Mouse (Mus musculus) neural tube, embryonic 11.5 days (tissue): ENCODE data around the gene Notch1. TPM values are rescaled to one million over a fixed set of nuclear protein-coding genes. Genes with fewer than 3 reads are reported as not detected.
A peak's percentile ranks its signal among the peaks of the same experiment; 100 is the strongest.

ENCODE experiments used
- ATAC-seq: fragments of 200-750 bp; cut with Nextera tagmentation; 2 replicates; pipeline ENCODE4 v1.8.0; 2017; ENCODE audit warnings: moderate number of reproducible peaks, mild to moderate bottlenecking, moderate TSS enrichment, moderate library complexity; ENCODE audit not compliant: insufficient read depth, low FRiP score, low TSS enrichment
- DNase-seq: peaks from one replicate; pipeline ENCODE4 v3.0.0-alpha.2; 2015; ENCODE audit warnings: low spot score
- H3K27ac ChIP-seq: fragments of 300-500 bp; sonication (generic); 2 replicates; pipeline ENCODE4 v1.5.1; 2014; ENCODE audit warnings: low read depth, mild to moderate bottlenecking, low read length
- H3K27me3 ChIP-seq: fragments of 300-500 bp; sonication (generic); 2 replicates; pipeline ENCODE4 v1.6.1; 2014; ENCODE audit warnings: mild to moderate bottlenecking, low read length, mixed read lengths; ENCODE audit not compliant: control insufficient read depth, insufficient read depth
- H3K36me3 ChIP-seq: fragments of 300-500 bp; sonication (generic); 2 replicates; pipeline ENCODE4 v1.6.1; 2014; ENCODE audit warnings: mild to moderate bottlenecking, low read length, moderate library complexity, mixed read lengths; ENCODE audit not compliant: control insufficient read depth, insufficient read depth
- H3K4me1 ChIP-seq: fragments of 300-500 bp; sonication (generic); 2 replicates; pipeline ENCODE4 v1.6.1; 2014; ENCODE audit warnings: low read length, mixed read lengths; ENCODE audit not compliant: control insufficient read depth, insufficient read depth
- H3K4me2 ChIP-seq: fragments of 300-500 bp; sonication (generic); 2 replicates; pipeline ENCODE4 v1.6.1; 2014; ENCODE audit warnings: low read depth, mild to moderate bottlenecking, moderate library complexity
- H3K4me3 ChIP-seq: fragments of 300-500 bp; sonication (generic); 2 replicates; pipeline ENCODE4 v1.5.1; 2014; ENCODE audit warnings: low read depth, low read length
- H3K9ac ChIP-seq: fragments of 300-500 bp; sonication (generic); 2 replicates; pipeline ENCODE4 v1.6.1; 2014; ENCODE audit warnings: mild to moderate bottlenecking, low read length
- H3K9me3 ChIP-seq: fragments of 300-500 bp; sonication (generic); 2 replicates; pipeline ENCODE4 v1.6.1; 2016; ENCODE audit warnings: low read length; ENCODE audit not compliant: control insufficient read depth
- WGBS: fragments of 180-500 bp; shearing (Covaris S2); extraction: QIAGEN DNeasy Blood & Tissue Kit; methylation state at CpG from one replicate; pipeline ENCODE4 v1.1.7; 2014; 5-methylcytosine and 5-hydroxymethylcytosine counted together
- polyA plus RNA-seq: library from polyadenylated mRNA; unstranded; fragments of >200 nt; fragmentation: Nextera tagmentation; extraction: Ambion mirVana; gene quantifications from 2 replicates; pipeline ENCODE4 v1.2.1, GENCODE M21; 2014

The Notch1 gene
- polyA plus RNA-seq, 1 experiment from 2014 or later = 60.4 TPM

DNA sequence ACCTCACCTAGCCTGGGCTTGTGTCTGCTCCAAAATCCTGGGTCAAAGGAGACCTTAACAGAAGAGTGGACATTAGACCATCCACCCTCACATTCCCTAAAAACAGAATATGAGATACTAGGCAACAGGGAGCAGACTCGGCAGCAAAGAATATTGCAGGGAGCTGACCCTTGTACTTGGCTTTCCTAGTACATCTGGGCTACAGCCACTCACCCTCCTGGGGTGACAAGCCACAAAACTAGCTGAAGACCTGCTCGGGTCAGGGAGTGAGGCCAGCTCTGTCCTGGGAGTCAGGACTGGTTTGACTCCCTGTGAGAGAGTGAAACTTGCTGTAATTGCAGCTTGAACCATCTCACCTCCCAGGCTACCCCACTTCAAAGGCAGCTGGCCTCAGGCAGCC is 23.1 kb upstream of the Notch1 start:
- no peaks in the 10 kb centered on the region for H3K9me3 ChIP-seq
- DNase-seq = no peak
- H3K36me3 ChIP-seq = no peaks in the 10 kb centered on the region
- no peaks in the 10 kb centered on the region for H3K27me3 ChIP-seq
- no peak overlapping the region for H3K4me3 ChIP-seq
- no peak overlapping the region for H3K27ac ChIP-seq
- no peak overlapping the region for H3K9ac ChIP-seq
- no peak overlapping the region for H3K4me2 ChIP-seq
- ATAC-seq = no peak
- peaks cover 29% of the 10 kb centered on the region for H3K4me1 ChIP-seq
- WGBS = 43% methylated on average over 2 of the region's 2 CpGs

- Histone ChIP-seq H3K27ac (peak overlapping the region; percentile 85), H3K4me3 (no peak overlapping the region), H3K9me3 (no peaks in the 10 kb centered on the region), H3K27me3 (no peaks in the 10 kb centered on the region), H3K4me2 (no peak overlapping the region), H3K9ac (no peak overlapping the region), H3K36me3 (no peaks in the 10 kb centered on the region), H3K4me1 (peaks cover 37% of the 10 kb centered on the region)
- ATAC-seq (peak; percentile 63; the same call in 1 of the 2 replicates), DNase-seq (peak; percentile 69)
- 25% methylated on average over 4 of the region's 4 CpGs for WGBS
Measured at GRCm38 (mm10) chr2:26535517-26536045, 19.1 kb upstream of the Notch1 start.

- Histone ChIP-seq H3K4me3 (no peak overlapping the region), H3K27me3 (no peaks in the 10 kb centered on the region), H3K36me3 (no peaks in the 10 kb centered on the region), H3K4me2 (no peak overlapping the region), H3K9ac (no peak overlapping the region), H3K9me3 (no peaks in the 10 kb centered on the region), H3K4me1 (peaks cover 32% of the 10 kb centered on the region), H3K27ac (no peak overlapping the region; the same call in 1 of the 2 replicates)
- no peak for DNase-seq
- WGBS = 81% methylated on average over 2 of the region's 2 CpGs
- ATAC-seq = no peak
Measured at GRCm38 (mm10) chr2:26534616-26535015, 18.2 kb upstream of the Notch1 start.

DNA sequence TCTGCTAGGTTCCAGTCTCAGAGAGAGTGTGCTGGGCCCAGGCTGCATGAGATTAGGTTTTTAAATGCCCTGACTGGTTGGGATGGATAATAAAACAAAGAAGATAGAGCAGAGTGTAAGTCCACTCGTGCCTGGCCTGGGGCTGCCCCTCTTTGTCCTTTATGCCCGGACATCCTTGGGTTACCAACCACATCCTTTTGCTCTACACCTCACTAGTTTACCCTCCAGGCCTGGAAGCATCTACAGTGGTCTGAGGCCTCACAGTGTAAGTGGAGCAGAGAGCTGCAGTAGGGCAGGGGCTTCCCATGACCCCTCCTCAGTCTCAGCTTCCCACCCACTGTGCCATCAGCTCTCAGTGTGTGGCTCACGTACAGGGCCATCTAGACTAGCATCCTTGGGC is 17.7 kb upstream of the Notch1 start:
- Histone ChIP-seq H3K4me3 (no peak overlapping the region), H3K4me2 (no peak overlapping the region), H3K27ac (no peak overlapping the region), H3K4me1 (peaks cover 32% of the 10 kb centered on the region), H3K27me3 (no peaks in the 10 kb centered on the region), H3K9me3 (no peaks in the 10 kb centered on the region), H3K9ac (no peak overlapping the region), H3K36me3 (no peaks in the 10 kb centered on the region)
- 74% methylated on average over 3 of the region's 3 CpGs for WGBS
- DNase-seq (no peak), ATAC-seq (no peak)

DNA sequence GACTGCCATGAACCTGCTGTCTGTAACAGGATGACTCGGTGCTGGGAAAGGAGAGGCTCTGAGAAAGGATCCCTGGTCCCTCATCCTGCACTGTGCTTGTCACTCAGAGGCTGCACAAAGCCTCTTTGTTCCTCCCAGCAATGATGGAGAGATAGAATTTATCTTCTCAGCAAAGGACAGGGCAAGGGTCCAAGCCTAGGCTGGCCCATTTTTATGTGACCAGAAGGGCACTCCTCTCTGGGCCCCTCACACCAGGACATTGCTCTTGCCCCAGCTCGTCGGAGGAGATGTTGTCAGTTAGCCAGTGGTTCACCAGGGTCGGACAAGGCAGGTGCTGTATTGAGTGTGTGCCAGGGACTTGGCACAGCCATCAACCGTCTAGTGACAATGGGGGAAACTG is 16.8 kb upstream of the Notch1 start:
- H3K27me3 ChIP-seq = no peaks in the 10 kb centered on the region
- H3K27ac ChIP-seq = peak overlapping the region; percentile 68
- H3K4me2 ChIP-seq = no peak overlapping the region
- DNase-seq (peak; percentile 34), ATAC-seq (0 out of 2 replicates have a peak, but pooled peaks have one; percentile 18)
- H3K36me3 ChIP-seq = no peaks in the 10 kb centered on the region
- H3K4me1 ChIP-seq = peaks cover 32% of the 10 kb centered on the region
- 25% methylated on average over 5 of the region's 5 CpGs for WGBS
- H3K4me3 ChIP-seq = no peak overlapping the region
- no peak overlapping the region; the same call in 1 of the 2 replicates for H3K9ac ChIP-seq
- H3K9me3 ChIP-seq = no peaks in the 10 kb centered on the region

GRCm38 (mm10) chr2:26531829-26532228 is 15.4 kb upstream of the Notch1 start:
- 86% methylated on average over 6 of the region's 6 CpGs for WGBS
- ATAC-seq = no peak
- no peak overlapping the region for H3K27ac ChIP-seq

DNA sequence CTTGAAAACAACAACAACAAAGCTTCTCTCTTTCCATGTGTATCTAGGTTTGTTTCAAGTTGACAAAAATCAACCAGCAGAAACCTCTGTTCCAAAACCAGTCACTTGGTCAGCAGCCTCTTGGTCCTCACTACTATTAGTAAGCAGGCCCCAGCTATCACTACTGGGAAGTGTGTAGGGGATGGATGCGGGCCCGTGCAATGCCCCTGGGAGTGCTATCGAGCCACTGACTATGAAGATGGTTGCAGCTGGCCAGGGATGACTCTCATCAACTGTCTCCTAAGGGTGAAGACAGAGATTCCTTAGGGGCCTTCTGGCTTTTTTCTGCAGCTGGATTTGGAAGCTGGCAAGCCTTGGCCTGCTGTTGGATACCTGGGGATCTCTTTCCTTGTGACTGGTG is 13.4 kb upstream of the Notch1 start:
- H3K27me3 ChIP-seq = no peaks in the 10 kb centered on the region
- H3K9me3 ChIP-seq = no peaks in the 10 kb centered on the region
- DNase-seq (no peak), ATAC-seq (no peak)
- no peak overlapping the region for H3K9ac ChIP-seq
- H3K4me3 ChIP-seq = no peak overlapping the region
- H3K4me1 ChIP-seq = peaks cover 36% of the 10 kb centered on the region
- WGBS = 77% methylated on average over 3 of the region's 3 CpGs
- no peak overlapping the region for H3K4me2 ChIP-seq
- no peak overlapping the region for H3K27ac ChIP-seq
- H3K36me3 ChIP-seq = no peaks in the 10 kb centered on the region

More at GRCm38 (mm10) chr2:26531829-26532228, 15.4 kb upstream of the Notch1 start:
- H3K9ac ChIP-seq = no peak overlapping the region
- H3K4me3 ChIP-seq = no peak overlapping the region
- no peaks in the 10 kb centered on the region for H3K36me3 ChIP-seq
- H3K27me3 ChIP-seq = no peaks in the 10 kb centered on the region
- H3K4me1 ChIP-seq = peaks cover 32% of the 10 kb centered on the region
- H3K9me3 ChIP-seq = no peaks in the 10 kb centered on the region
- DNase-seq = no peak
- no peak overlapping the region for H3K4me2 ChIP-seq

- Histone ChIP-seq H3K9ac (no peak overlapping the region), H3K4me3 (no peak overlapping the region), H3K4me2 (no peak overlapping the region), H3K9me3 (no peaks in the 10 kb centered on the region), H3K36me3 (no peaks in the 10 kb centered on the region), H3K4me1 (peaks cover 30% of the 10 kb centered on the region), H3K27ac (no peak overlapping the region), H3K27me3 (no peaks in the 10 kb centered on the region)
- WGBS = 75% methylated on average over 4 of the region's 4 CpGs
- ATAC-seq = no peak
- no peak for DNase-seq
Measured at GRCm38 (mm10) chr2:26529221-26529805, 12.8 kb upstream of the Notch1 start.
